Mouse (Mus musculus) skeletal muscle tissue, adult 2 months (tissue): ENCODE data around the gene Hist1h2bh.
"Not testable (repeated sequence)": the region's sequence is repeated elsewhere in the genome, so short reads cannot be mapped to it uniquely, and the experiment has no call there.

Experiments
- DNase-seq: peaks from one replicate; pipeline ENCODE4 v3.0.0-alpha.2; 2012; ENCODE audit warnings: low read depth, low spot score

Hist1h2bh gene

DNA sequence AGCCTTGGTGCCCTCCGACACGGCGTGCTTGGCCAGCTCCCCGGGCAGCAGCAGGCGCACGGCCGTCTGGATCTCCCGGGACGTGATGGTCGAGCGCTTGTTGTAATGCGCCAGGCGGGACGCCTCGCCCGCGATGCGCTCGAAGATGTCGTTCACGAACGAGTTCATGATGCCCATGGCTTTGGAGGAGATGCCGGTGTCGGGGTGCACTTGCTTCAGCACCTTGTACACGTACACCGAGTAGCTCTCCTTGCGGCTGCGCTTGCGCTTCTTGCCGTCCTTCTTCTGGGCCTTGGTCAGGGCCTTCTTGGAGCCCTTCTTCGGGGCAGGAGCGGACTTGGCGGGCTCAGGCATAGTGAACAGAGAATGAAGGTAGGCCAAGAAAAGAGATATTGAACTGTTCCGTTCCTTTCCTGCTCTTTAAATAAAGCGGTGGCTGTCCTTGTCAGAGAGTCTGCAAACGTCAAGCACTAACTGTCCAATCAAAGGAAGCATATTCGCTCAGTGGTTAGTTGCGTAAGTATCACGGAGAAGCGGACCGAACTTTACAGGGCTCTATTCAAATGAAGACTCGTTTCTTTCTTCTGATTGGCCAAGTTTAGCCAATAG is at the start of gene Hist1h2bh:
TSS of gene Hist1h2bh (minus strand) at position 394 of the 609 bp plus-strand sequence.
- peak; percentile 94 for DNase-seq

DNA sequence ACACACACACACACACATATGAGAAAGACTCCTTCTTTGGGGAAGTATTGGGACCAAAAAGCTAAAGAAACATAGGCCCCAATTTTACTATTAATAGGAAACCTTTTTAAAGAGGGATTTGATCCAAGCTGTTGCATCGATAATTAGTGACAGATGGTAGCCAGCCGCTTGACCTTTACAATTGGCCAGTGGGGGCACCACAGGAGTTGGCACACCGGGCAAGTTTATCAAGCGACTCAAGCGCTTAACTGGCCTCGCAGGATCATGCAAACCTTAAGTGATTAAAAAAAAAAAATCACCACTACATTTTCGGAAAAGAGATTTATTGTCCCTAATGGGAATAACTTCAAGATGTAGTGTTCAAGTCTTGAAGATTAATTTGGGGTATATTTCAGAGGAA is 49.4 kb upstream of the Hist1h2bh start:
- no peak for DNase-seq

DNA sequence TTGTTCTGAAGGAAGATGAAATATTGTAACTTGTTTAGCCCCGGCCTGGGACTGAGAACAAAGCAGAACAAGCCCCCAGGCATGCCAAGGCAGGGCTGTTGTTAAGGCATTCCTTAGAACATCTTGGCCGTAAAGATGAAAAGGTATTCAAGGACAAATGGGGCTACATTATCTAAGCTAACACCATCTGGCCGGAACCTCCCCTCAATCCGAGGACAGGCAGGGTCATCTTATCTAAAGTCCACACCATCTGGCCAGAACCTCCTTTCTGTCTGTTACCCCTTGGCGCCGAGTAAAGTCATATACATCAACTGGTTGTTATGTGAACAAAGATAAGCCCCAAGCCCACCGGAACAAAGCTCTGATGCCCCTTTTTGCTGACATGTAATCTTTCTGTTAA is 48.7 kb upstream of the Hist1h2bh start:
- not testable (repeated sequence) for DNase-seq

DNA sequence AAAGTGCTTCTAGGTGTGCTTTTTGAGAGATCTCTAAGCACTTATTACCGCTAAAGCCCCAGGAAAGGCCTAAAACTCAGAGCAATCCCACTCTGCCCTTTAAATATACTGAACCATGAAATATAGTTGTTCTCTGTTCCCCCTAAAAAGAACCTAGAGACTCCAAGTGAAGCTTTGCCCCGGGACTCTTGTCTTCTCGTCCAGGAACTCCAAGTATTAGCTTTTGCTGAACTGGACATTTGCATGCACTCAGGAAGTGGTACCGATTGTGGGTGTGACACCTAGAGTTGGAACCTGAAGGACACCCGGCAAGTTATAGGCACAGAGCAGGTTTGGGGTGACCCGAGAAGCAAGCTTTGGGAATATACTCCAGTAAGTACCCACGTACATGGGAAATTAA is 48.0 kb upstream of the Hist1h2bh start:
- DNase-seq, result no peak

DNA sequence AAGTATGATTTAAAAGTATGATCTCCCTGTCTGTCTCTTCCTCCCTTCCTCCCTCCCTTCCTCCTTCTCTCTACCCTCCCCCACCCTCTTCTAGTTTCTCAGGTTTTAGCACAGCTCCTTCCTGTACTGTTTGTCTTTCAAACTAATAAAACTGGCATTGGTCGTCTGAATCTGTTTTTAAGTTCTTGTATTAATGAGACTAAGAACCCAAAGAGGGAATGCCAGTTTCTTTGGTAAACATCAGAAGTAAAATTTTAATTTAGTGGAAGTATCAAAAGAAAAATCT is 43.7 kb upstream of the Hist1h2bh start:
- DNase-seq, result no peak

DNA sequence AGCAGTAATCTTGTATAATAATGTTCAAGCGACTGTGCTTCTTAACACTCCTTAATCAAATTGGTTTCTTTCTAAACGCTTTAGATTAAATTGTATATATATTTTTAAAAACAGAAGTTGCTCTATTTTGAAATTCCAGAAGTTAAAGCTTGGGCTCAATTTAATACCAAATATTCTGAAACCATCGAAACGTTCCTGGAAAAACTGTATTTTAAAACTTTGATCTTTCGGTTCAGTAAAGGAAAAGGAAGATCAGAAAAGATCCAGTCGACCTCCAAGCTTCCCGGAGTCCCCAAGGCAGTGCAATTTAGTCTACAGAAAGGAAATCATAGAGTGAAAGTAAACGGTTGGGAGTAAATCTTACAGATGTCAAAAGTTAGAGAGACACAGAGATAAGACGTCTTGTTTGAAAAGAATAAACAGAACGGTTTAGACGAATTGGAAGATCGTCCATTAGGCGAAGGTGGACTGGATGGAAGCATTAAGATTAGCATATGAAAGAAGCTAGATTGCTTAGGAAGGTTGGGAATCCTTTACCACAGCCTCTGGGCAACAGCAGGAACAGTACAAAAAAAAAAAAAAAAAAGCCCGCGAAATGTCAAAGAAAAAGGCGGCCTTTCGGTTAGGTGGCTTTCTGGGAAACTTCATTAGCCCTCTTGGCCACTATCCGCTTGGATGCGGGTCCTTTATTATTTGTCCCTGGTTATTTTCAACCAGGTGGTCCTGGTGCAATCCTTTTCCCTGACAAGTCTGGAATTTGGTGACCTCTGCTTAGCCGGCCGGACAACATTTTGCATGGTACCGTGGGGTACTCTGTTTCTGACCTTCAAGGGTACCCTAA is 43.1 kb upstream of the Hist1h2bh start:
- no peak for DNase-seq

DNA sequence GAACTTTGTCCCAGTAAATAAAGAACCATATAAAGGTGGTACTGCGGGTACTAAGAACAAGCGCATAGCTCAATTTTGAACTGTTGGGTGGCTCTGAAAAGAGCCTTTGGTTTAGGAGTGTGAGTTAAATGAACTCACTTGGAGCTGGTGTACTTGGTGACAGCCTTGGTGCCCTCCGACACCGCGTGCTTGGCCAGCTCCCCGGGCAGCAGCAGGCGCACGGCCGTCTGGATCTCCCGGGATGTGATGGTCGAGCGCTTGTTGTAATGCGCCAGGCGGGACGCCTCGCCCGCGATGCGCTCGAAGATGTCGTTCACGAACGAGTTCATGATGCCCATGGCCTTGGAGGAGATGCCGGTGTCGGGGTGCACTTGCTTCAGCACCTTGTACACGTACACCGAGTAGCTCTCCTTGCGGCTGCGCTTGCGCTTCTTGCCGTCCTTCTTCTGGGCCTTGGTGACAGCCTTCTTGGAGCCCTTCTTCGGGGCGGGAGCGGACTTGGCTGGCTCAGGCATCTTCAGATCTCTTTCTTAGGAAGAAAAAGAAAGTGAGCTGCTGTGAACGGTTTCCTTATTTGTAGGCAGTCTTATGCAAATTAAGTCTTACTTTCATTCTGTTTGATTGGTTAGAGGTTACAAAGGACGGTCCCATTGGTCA is 42.4 kb upstream of the Hist1h2bh start:
- DNase-seq, result peak; percentile 93

DNA sequence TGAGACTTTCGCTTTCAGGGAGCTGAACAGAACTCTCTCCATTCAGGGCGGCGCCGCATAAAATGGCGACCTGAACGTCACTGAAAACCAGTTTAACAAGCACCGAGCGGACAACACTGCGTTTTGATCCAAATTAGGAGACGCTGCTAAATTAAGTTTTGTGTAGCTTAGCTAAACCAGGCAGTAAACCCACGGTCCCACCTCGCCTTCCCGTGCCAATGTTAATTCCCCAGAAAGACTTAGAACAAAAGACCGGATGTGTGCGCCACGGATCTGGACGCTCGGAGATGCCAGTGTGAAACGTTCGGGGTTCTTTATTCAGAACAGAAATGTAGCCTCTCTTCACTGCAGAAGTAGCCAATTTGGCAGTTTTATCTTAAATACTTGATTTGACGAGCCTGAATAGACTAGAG is 41.8 kb upstream of the Hist1h2bh start:
- DNase-seq, result peak; percentile 52

DNA sequence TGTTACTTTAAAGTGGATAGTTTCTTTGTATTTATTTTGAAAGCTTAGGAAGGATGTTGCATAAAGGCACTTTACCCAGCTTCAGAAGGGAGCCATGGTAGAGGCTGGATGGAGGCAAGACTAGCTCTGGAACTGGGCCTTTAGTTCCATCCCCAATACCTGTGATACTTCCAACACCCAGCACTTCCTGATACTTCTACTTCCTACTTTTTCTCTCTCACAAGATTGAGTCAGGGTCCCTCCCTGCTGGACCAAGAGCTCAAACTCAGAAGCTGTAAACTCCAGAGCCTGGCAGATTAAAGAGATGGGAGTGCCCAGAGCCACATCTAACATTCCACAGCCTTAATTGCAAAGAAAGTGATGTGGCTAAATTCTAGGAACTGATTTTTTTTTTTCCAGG is 41.1 kb upstream of the Hist1h2bh start:
- DNase-seq, result no peak

DNA sequence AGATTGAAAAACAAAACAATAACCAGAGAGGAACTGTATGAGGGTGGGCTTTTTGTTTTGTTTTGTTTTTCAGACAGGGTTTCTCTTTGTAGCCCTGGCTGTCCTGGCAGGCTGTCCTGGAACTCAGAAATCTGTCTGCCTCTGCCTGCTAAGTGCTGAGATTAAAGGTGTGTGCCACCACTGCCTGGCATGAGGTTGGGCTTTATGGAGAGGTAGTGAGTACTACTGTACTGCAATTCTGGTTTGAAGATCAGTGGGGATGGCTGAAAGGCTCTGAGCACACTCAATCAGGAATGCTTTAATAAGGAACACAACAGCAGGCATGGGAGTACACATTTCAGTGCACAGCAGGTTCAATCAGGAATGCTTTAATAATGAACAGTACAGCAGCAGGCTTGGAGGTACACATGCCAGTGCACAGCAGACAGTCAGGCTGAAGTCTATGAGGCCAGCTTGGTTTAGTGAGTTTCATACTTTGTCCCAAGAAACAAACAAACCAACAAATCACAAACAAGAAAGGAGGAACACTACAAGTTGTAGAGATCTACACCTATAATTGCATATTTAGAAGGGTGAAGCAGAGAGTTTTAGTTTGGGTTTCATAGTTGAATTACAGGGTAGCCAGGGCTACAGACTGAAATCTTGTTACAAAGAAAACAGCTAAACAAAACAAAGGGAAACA is 40.3 kb upstream of the Hist1h2bh start:
- no peak for DNase-seq

DNA sequence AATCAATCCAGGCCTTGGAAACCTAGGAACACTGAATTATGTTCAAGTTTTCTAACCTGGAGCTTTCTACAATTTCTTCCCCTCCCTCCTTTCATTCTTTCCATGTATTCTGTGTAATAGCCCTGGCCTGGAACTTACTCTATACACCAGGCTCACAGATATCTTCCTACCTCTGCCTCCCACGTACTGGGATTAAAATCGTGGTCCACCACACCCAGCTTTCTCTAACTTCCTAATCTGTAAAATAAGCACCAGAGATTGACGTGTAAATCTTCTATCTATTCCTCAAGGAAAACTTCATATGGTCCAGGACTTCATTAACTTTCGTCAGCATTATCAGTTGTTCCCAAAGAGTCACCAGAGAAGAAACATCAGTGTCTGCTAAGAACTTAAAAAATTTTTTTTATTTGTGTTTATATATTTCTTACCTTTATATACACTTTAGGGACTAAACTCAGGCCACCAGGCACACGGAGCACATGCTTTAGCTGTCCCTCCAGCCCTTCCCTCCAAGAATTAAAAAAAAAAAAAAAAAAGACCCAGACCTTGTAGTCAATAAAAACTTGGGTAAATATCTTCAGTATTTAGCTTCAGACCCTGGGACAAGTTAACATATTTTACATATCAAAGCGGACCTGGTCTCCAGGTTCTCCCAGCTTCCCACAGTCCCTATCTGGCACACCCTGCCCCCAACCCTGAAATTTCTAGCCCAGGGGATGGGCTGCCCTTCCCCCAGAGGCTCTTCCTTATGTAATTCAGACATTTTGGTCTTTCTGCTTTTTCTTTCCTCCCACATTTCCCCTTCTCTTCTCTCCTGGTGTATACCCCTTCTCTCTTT is 39.2 kb upstream of the Hist1h2bh start:
- no peak for DNase-seq

DNA sequence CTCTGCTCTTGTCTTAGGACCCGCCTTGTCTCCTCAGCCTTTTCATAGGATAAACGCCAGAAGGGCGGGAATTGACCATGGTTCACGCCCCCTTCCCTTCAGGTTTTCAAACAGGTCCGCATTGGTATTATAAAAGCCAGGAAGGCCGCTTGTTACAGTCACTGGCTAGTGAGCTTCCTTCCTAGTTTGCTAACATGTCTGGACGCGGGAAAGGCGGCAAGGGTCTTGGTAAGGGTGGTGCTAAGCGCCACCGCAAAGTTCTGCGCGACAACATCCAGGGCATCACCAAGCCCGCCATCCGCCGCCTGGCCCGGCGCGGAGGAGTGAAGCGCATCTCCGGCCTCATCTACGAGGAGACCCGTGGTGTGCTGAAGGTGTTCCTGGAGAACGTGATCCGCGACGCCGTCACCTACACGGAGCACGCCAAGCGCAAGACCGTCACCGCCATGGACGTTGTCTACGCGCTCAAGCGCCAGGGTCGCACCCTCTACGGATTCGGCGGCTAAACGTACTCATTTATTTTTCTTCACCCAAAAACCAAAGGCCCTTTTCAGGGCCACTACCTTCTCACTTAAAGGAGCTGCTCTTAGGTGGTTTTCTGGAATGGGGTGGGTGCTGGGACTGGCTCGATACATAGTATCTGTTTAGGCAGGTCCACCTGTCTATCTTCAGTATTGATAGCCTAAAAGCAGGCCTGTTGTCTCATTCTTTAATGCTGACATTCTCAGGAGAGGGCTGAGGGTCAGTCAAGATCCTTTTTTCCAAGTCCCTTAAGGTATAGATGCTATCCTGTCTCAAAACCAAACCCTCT is 38.4 kb upstream of the Hist1h2bh start, which contains the start of gene Hist1h4d:
TSS of gene Hist1h4d (plus strand) at position 191 of the 811 bp plus-strand sequence.
- peak; percentile 96 for DNase-seq

DNA sequence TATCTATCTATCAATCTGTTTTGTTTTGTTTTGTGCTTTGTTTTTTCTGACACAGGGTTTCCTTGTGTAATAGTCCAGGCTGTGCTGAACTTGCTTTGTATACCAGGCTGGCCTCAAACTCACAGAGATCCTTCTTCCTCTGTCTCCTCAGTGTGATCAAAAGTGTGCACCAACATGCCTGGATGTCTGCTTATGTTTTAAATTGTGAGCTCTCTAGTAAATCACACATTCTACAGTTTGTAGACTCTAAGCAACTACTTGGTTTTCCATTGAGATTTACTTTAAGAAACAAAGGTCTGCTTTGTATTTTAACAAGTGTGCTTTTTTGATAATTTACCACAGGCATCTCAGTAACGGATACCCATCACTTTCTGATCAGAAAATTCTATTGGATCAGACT is 34.6 kb upstream of the Hist1h2bh start:
- DNase-seq, result no peak

DNA sequence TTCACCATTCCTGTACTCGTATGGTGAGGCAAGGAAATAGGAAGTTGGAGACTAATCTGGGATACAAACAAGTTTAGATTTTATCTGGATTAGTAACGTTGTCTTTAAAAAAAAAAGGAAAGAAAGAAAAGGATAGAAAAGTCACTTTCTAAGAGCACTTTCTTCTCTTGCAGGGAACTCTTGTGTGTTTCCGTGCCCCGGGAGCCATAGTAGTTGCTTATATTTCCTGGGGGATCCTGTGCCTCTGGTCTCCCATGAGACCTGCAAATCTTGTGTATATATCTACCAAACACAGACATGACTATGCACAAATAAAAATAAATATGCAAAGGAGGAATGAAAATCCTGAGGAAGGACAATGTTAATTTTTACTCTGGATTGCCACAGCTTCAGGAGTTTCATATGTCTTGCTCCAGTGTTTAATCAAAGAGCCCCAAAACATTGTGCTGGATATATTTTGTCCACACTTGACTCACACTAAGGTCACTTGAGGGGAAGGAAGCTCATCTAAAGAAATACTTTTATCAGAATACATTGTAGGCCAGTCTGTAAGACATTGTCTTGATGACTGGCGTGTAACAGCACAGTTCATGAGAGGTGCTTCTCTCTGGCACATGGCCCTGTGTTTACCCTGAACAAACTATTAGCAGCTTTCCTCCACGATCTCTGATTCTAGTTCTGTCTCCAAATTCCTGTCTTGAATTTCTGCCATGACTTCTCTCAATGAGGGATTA is 33.9 kb upstream of the Hist1h2bh start:
- DNase-seq, result no peak

DNA sequence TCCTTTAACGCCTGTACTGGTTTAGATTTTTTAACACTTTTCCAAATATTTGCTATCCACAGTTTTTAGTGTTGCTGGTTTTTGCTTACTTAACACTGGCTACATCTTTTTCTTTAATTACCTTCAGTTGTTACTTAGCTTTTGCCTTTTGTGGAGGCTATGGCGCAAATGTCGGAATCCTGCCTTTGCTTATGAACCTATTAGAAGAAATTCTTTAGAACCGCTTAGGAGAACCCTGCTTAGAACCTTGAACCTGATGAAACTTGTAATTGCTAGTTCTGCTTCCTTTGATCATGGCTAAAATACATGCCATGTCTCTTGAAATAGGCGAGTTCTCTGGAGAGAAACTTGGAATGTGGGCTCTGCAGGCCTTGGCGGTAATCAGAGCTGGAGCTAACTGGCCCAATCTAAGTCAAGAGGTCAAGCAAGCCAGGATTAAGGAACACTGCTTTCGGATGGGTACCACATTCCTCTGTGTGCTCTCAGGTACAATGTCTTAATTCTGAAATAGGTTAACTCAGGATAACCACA is 33.2 kb upstream of the Hist1h2bh start:
- DNase-seq, result no peak

DNA sequence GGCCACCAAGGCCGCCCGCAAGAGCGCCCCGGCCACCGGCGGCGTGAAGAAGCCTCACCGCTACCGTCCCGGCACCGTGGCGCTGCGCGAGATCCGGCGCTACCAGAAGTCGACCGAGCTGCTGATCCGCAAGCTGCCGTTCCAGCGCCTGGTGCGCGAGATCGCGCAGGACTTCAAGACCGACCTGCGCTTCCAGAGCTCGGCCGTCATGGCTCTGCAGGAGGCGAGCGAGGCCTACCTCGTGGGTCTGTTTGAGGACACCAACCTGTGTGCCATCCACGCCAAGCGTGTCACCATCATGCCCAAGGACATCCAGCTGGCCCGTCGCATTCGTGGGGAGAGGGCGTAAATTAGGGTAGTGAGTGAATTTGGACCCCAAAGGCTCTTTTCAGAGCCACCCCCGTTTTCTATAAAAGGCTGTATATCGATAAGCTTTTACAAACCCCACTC is 32.7 kb upstream of the Hist1h2bh start:
- DNase-seq, result not testable (repeated sequence)

DNA sequence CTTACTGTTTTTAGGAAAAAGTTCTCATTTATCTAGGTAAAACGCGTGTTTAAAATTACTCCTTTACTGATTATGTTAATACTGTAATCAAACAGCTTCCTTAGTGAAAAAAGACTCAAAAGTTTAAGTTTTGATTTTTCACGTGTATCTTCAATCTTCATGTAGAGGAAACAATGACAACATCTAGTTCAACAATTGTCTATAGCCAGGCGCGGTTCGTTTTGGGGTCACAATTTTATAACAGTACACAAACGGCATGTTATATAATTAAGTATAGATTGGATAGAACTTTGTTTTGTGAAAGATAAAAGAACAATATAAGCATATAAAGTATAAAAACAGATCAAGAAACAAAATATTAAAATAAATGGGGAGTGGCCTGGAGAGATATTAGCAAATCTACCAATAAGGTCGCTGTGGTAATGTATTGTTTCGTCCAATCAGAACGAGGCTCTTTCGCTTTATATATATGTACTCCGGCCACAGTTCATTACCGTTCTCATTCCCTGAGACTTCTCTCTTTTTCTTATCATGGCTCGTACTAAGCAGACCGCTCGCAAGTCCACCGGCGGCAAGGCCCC is 32.2 kb upstream of the Hist1h2bh start, which contains the start of gene Hist1h3d:
TSS of gene Hist1h3d (plus strand) at position 493 of the 581 bp plus-strand sequence.
- peak; percentile 71 for DNase-seq

DNA sequence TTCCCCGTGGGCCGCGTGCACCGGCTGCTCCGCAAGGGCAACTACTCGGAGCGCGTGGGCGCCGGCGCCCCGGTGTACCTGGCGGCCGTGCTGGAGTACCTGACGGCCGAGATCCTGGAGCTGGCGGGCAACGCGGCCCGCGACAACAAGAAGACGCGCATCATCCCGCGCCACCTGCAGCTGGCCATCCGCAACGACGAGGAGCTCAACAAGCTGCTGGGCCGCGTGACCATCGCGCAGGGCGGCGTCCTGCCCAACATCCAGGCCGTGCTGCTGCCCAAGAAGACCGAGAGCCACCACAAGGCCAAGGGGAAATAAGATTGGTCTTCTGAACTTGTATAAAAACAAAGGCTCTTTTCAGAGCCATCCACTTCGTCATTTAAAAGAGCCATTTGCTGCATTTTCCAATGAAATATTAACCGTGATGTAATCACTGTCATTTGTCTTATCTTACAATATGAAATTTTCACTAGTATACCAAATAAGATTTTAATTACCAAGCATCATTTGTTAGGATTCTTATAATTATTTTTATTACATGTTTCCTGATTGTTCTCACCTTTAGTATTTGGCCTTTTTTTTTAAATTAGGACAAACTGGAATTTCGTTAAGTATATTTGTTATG is 31.5 kb upstream of the Hist1h2bh start:
- not testable (repeated sequence) for DNase-seq
